Mouse (Mus musculus) natural killer cell, adult 2 months (primary cell): ENCODE measurements at regions not wholly inside any gene's neighbourhood (a gene's known extent, or its start where the extent isn't known, plus 50 kb on each side); places are given as distances from the start of the nearest gene placed in this dataset.

Source experiments
- DNase-seq, 2 experiments: peaks; one replicate each; pipeline ENCODE4 v3.0.0; 2022; ENCODE audit warnings: low spot score in 2 of 2

DNA sequence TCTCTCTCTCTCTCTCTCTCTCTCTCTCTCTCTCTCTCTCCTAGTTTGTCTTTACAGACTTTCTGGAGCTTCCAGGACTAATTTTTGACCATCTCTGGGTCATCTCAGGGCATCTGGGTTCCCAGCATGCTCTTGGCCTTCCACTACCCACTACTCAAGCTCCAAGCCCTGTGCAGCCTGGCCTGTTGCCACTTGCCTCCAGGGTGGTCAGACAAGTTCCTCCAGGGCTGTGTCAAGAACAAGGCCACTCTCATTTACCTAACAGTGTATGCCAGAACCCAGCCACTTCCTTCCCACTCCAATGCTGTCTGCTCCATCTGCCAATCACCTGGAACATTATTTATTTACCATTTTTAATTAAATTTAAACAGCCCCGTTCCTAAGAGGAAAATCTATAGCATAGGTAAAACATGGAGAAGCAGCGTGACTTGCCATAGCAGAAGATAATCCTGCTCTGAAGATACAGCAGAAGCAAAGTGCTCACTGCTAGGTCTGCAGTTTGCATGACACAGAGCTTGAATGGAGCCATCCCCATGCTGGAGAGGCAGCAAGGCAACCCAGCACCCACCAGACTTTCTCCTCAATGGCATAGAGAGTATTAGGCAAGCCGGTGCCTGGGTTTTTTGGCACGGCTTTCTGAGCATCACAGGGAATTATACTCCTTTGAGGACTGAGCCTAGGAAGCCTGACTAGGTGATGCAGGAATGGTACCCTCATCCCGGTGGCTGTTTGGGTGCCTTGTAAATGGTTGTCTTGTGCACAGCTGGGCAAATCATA lies 54.0 kb downstream of the Foxi1 start:
- DNase-seq: no peak

DNA sequence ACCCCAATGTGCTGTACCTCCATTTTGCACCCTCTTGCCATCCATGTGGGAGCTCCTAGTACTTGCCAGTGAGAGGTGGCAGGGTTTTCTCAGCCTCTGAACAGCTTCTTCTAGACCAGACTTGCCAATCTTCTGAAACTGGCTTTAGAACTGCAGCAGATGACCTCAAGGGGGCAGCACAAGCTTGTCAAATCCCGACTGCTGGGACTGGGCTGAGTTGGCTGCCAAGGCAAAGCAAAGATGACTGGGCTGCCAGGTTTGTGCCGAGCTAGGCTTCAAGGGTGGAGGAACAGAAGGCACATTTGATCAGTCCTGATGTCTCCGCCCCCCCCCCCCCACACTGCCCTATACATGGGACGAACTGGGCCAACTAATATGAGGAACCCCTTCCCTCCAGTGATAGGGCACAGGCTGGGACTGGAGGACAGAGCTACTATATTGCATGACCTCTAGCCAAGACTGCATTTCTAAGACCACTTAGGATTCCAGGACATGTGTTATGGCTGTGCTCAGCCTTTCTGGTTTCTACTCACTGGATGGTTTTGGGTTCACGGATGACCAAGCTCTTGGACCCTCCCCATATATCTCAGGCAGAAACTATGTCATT lies 51.1 kb upstream of the 4930469K13Rik start:
- peak; percentile 12 to 23 for DNase-seq
